Mouse (Mus musculus): ENCODE measurements around the gene Lrr1.

- TF ChIP-seq GABPA (IDR thresholded peaks at IDR 0.05; ENCODE audit: low read depth, low read length) (no peak), USF1 (IDR thresholded peaks at IDR 0.05; ENCODE audit: low read depth, low read length) (no peak), HCFC1 (IDR thresholded peaks at IDR 0.05; ENCODE audit: low read depth, low read length) (no peak), POLR2AphosphoS5 (IDR thresholded peaks at IDR 0.05; ENCODE audit: borderline replicate concordance, low read depth, low read length) (no peak), ETS1 (IDR thresholded peaks at IDR 0.05; ENCODE audit: low read depth, low read length) (no peak), GATA1 (IDR thresholded peaks at IDR 0.05; ENCODE audit: low read depth, low read length) (no peak)
These were observed 11.5 kb upstream of the Lrr1 start for GRCm38 (mm10) chr12:69157107-69157506.
